Mouse (Mus musculus) hindbrain, postnatal 0 days (tissue): ENCODE results near the gene Atp5d. TPM values are rescaled to one million over a fixed set of nuclear protein-coding genes. Genes with fewer than 3 reads are reported as not detected.

Experiments
- ATAC-seq: fragments of 200-750 bp; cut with Nextera tagmentation; 2 replicates; pipeline ENCODE4 v1.8.0; 2017; ENCODE audit warnings: mild to moderate bottlenecking, moderate TSS enrichment, moderate library complexity
- DNase-seq: peaks from one replicate; pipeline ENCODE4 v3.0.0-alpha.2; 2015; ENCODE audit warnings: low spot score
- H3K27ac ChIP-seq: fragments of 300-500 bp; sonication (generic); 2 replicates; pipeline ENCODE4 v1.5.1; 2014; ENCODE audit warnings: mild to moderate bottlenecking
- H3K27me3 ChIP-seq: fragments of 300-500 bp; sonication (generic); 2 replicates; pipeline ENCODE4 v1.6.1; 2014; ENCODE audit warnings: low read length, mixed read lengths; ENCODE audit not compliant: insufficient read depth
- H3K36me3 ChIP-seq: fragments of 300-500 bp; sonication (generic); 2 replicates; pipeline ENCODE4 v1.6.1; 2014; ENCODE audit warnings: low read length, mixed read lengths; ENCODE audit not compliant: insufficient read depth
- H3K4me1 ChIP-seq: fragments of 300-500 bp; sonication (generic); 2 replicates; pipeline ENCODE4 v1.6.1; 2014; ENCODE audit warnings: antibody characterized with exemption, low read length, mixed read lengths; ENCODE audit not compliant: insufficient read depth
- H3K4me2 ChIP-seq: fragments of 300-500 bp; sonication (generic); 2 replicates; pipeline ENCODE4 v1.6.1; 2014; ENCODE audit warnings: low read depth, mild to moderate bottlenecking, low read length, moderate library complexity, mixed read lengths
- H3K4me3 ChIP-seq: fragments of 300-500 bp; sonication (generic); 2 replicates; pipeline ENCODE4 v1.5.1; 2014; ENCODE audit warnings: low read length
- H3K9ac ChIP-seq: fragments of 300-500 bp; sonication (generic); replicated peaks from 2 replicates; pipeline ENCODE4 v1.6.1; 2014; ENCODE audit warnings: mild to moderate bottlenecking, low read length, moderate library complexity, mixed read lengths
- H3K9me3 ChIP-seq: fragments of 300-500 bp; sonication (generic); 2 replicates; pipeline ENCODE4 v1.6.1; 2016; ENCODE audit warnings: low read length, mixed read lengths
- CTCF ChIP-seq: IDR thresholded peaks from 2 replicates; pipeline ENCODE4 v1.5.1; 2016; ENCODE audit warnings: antibody characterized with exemption, control low read depth, low read depth
- WGBS: fragments of 180-500 bp; shearing (Covaris S2); extraction: QIAGEN DNeasy Blood & Tissue Kit; methylation state at CpG from one replicate; pipeline ENCODE4 v1.1.7; 2014; 5-methylcytosine and 5-hydroxymethylcytosine counted together
- polyA plus RNA-seq: library from polyadenylated mRNA; unstranded; fragments of >200 nt; fragmentation: Nextera tagmentation; extraction: Ambion mirVana; gene quantifications from 2 replicates; pipeline ENCODE4 v1.2.1, GENCODE M21; 2015
- total RNA-seq: library from RNA; depleted of rRNA; stranded (reverse); fragments of >200 nt; gene quantifications from 2 replicates; pipeline ENCODE4 v1.2.3, GENCODE M21; 2014

Gene Atp5d
- total and polyA plus RNA-seq, 2 experiments from 2014 or later = 303 to 736 TPM

- Histone ChIP-seq H3K36me3 (peaks cover 15% of the 10 kb centered on the region), H3K4me3 (peak overlapping the region; percentile 76), H3K27me3 (no peaks in the 10 kb centered on the region), H3K4me1 (peaks cover 24% of the 10 kb centered on the region), H3K4me2 (peak overlapping the region; percentile 91), H3K9me3 (no peaks in the 10 kb centered on the region), H3K9ac (peak overlapping the region; percentile 86), H3K27ac (peak overlapping the region; percentile 97)
- no peak for ATAC-seq
- TF ChIP-seq CTCF = no peak
- 1% methylated on average over 10 of the region's 10 CpGs for WGBS
- no peak for DNase-seq
These were observed 975 bp downstream of the Atp5d start for GRCm38 (mm10) chr10:80139439-80139775.

- Histone ChIP-seq H3K9ac (no peak overlapping the region), H3K36me3 (peaks cover 14% of the 10 kb centered on the region), H3K27ac (peak overlapping the region; percentile 97; the same call in 1 of the 2 replicates), H3K27me3 (no peaks in the 10 kb centered on the region), H3K9me3 (no peaks in the 10 kb centered on the region), H3K4me3 (no peak overlapping the region), H3K4me1 (peaks cover 24% of the 10 kb centered on the region), H3K4me2 (no peak overlapping the region)
- 78% methylated on average over 11 of the region's 11 CpGs for WGBS
- no peak for DNase-seq
- TF ChIP-seq CTCF = no peak
- no peak for ATAC-seq
These were observed 1.7 kb downstream of the Atp5d start for GRCm38 (mm10) chr10:80139975-80140665.

GRCm38 (mm10) chr10:80140666-80141035 lies 2.2 kb downstream of the Atp5d start, which contains the start of gene Cbarp:
TSS of gene Cbarp (minus strand) at chr10:80140835.
- Histone ChIP-seq H3K27me3 (no peaks in the 10 kb centered on the region), H3K36me3 (peaks cover 14% of the 10 kb centered on the region), H3K4me3 (peak within 1 kb of the TSS; percentile 75), H3K9me3 (no peaks in the 10 kb centered on the region), H3K9ac (peak within 1 kb of the TSS; percentile 30; the same call in 1 of the 2 replicates), H3K4me1 (peaks cover 24% of the 10 kb centered on the region), H3K4me2 (peak within 1 kb of the TSS; percentile 98), H3K27ac (peak within 1 kb of the TSS; percentile 97)
- DNase-seq (no peak), ATAC-seq (no peak)
- 75% methylated on average over 10 of the region's 10 CpGs for WGBS
- TF ChIP-seq CTCF = no peak

GRCm38 (mm10) chr10:80141243-80141642 lies 2.8 kb downstream of the Atp5d start:
- under 1% methylated on average over 29 of the region's 29 CpGs for WGBS
- H3K4me3 ChIP-seq = peak overlapping the region; percentile 75
- DNase-seq (peak; percentile 97), ATAC-seq (peak; percentile 75)
- peaks cover 22% of the 10 kb centered on the region for H3K4me1 ChIP-seq
- H3K27ac ChIP-seq = peak overlapping the region; percentile 86
- H3K9me3 ChIP-seq = no peaks in the 10 kb centered on the region
- TF ChIP-seq CTCF = peak; percentile 69
- H3K4me2 ChIP-seq = peak overlapping the region; percentile 98
- H3K27me3 ChIP-seq = no peaks in the 10 kb centered on the region
- H3K9ac ChIP-seq = peak overlapping the region; percentile 30; the same call in 1 of the 2 replicates
- peaks cover 9% of the 10 kb centered on the region for H3K36me3 ChIP-seq

GRCm38 (mm10) chr10:80141786-80142529 lies 3.5 kb downstream of the Atp5d start:
- under 1% methylated on average over 43 of the region's 43 CpGs for WGBS
- no peaks in the 10 kb centered on the region for H3K9me3 ChIP-seq
- peaks cover 9% of the 10 kb centered on the region for H3K36me3 ChIP-seq
- DNase-seq (peak; percentile 100), ATAC-seq (peak; percentile 86)
- H3K27ac ChIP-seq = peak overlapping the region; percentile 86
- no peaks in the 10 kb centered on the region for H3K27me3 ChIP-seq
- peak overlapping the region; percentile 98 for H3K4me2 ChIP-seq
- TF ChIP-seq CTCF = no peak
- H3K4me1 ChIP-seq = peaks cover 15% of the 10 kb centered on the region
- peak overlapping the region; percentile 75 for H3K4me3 ChIP-seq
- peak overlapping the region; percentile 95 for H3K9ac ChIP-seq

GRCm38 (mm10) chr10:80142530-80142925 lies 4.1 kb downstream of the Atp5d start:
- H3K4me1 ChIP-seq = peaks cover 10% of the 10 kb centered on the region
- H3K9me3 ChIP-seq = no peaks in the 10 kb centered on the region
- peak overlapping the region; percentile 95 for H3K9ac ChIP-seq
- peak overlapping the region; percentile 86 for H3K27ac ChIP-seq
- WGBS = 0% methylated on average over 15 of the region's 15 CpGs
- TF ChIP-seq CTCF = no peak
- ATAC-seq (no peak), DNase-seq (no peak)
- no peaks in the 10 kb centered on the region for H3K27me3 ChIP-seq
- peak overlapping the region; percentile 75 for H3K4me3 ChIP-seq
- H3K4me2 ChIP-seq = peak overlapping the region; percentile 98
- H3K36me3 ChIP-seq = peaks cover 9% of the 10 kb centered on the region
